Mouse (Mus musculus): Measurements from ENCODE around the gene Gabre.

Gabre gene

DNA sequence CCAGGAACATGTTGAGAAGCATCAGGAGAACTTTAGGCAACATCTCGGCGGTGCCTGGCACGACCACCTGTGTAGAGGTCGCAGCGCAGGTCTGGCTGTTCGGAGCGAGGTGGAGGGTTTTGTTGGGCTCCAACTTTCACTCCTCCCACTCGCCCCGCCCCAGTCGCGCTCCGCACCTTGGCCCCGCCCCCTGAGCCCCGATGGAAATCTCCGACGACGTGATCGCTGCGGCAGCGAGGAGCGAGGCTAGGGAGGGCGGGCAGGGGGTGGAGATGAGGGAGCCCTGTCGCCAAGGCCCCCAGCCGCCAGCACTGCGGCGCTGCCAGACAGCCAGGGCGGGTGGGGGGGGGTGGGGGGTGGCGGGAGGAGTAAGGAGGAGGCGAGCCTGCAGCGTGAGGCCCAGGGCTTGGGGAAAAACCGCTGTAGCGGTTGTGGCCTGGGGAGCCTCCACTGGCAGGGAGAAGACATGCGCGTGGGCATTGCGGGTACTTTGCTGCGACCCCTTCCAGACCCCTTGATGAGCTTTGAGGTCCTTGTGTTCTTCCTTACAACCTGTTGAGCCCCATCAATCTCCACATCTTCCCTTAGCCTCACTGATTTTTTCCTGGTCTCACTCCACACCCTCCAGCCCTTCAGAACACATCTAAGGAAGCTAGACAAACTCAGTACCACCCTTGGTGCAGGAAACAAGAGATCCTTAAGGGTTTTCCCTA lies at the start of gene Gabre:
Gene Gabre (minus strand): TSS at position 145 of the 713 bp plus-strand sequence.
- peak; percentile 1 for DNase-seq (ENCODE audit: low read depth)

DNA sequence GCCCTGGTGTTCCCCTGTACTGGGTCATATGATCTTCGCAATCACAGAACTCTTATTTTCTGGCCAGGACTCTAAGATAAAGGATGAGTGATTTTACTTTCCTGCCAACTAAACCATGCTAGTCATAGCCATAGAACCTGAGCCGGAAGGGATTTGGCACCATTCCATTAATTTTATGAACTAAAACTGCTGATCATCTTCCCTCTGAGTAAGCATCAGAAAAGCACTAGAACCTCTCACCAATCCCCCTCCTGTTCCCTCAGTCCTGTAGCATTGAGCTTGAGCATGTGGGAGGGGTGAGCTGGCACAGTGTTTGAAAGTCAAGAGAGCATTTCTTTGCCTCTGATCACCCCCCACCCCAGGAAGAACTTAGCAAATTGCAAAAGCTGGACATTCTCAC lies 23.2 kb upstream of the Gabre start:
- no peak for DNase-seq (ENCODE audit: low read depth)

DNA sequence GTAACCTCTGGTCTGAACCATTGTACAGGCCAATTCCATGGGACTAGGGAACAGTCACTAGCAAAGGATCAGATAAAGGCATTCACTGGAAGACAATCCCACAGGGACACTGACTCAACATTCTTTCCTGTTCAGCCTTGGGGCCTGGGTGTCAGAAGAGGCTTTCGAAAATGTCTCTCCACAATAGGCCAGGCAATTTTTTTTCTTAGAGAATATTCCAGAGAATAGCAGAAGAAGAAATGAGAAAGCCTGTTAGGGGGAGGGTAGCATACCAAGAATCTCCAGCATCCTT lies 715 bp upstream of the Gabre start:
- no peak for DNase-seq (ENCODE audit: low read depth)

DNA sequence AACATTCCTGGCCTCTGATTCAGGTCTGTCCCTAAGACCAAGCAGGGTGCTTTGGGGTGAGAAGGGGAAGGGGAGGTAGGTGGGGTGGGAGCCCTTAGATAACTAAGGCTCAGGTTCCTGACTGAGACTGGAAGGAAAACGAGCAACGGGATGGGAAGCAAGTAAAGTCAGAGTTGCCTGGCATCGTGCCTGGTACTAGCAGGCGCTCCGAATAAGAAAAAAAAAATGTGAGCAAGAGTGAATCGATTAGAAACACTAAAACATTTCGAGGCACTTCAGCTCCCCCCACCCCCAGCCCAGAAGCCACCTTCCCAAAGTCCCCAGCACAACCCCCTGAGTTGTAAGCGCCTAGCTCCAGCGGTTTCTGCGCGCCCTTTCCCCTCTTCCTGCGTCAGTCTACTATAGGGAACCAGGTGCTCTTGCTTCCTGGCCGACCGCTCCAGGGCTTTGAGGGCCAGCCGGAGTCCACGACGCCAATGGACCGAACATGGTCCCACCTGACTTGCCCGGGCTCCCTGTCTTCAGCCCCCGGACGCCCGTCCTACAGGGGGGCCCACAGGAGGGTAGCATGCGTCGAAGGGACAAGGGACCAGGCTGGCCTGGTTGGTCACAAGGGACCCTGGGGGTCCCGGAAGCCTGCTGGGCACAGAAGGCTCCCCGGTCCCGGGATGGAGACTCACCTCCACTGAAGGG lies 491 bp downstream of the Gabre start:
- DNase-seq (ENCODE audit: low read depth) = no peak

DNA sequence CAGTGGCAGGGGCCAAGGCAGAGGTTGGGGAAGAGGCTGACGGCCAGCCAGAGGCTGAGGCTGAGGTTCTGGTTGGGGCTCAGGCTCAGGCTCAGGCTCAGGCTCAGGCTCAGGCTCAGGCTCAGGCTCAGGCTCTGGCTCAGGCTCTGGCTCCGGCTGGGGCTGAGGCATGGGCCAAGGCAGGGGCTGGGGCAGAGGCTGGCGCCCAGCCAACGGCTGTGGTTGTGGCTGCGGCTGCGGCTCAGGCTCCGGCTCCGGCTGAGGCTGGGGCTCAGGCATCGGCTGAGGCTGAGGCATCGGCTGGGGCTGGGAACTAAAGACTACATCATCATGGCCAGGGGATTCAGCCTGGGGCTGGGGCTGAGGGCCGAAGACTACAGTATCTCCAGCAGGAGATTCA lies 4.0 kb downstream of the Gabre start:
- DNase-seq (ENCODE audit: low read depth) = no peak

DNA sequence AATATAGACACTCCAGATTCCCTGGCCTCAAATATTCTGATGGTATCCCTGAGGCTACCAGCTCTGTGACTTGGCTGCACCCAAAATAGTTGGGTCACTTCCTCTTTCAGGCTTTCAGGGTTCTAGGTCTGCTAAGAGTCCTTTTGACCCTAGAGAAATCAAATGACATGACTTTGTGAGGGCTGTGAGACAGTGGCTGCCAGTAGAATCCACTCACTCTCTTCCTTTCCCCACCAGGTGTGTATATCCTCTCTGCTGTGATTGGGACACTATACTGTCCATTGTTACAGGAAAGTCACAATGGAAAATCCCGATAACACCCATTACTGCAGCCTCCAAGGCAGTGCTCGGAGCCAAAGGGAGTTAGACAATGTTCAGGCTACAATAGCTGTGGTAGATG lies 52.9 kb downstream of the Gabre start, which contains the start of gene Magea4:
Gene Magea4 (plus strand): TSS at position 301 of the 400 bp plus-strand sequence.
- DNase-seq (ENCODE audit: low read depth) = no peak

All from induced T-regulatory cell, adult 2 months (primary cell).